Mouse (Mus musculus) heart, adult 8-10 months (tissue): ENCODE measurements around the gene Tbc1d1. TPM values are rescaled to one million over a fixed set of nuclear protein-coding genes. Genes with fewer than 3 reads are reported as not detected.
A peak's percentile ranks its signal among the peaks of the same experiment; 100 is the strongest.

ENCODE experiments used
- DNase-seq: peaks from one replicate; pipeline ENCODE4 v3.0.0; 2022; ENCODE audit warnings: low spot score
- microRNA-seq: library from miRNA; unstranded; fragments of <30 nt; microRNA quantifications from one replicate; pipeline ENCODE4 v1.2.0, GENCODE M21; 2022
- total RNA-seq, 4 experiments: library from RNA; stranded (reverse); gene quantifications; 2 replicates each; pipeline ENCODE4 v1.2.4; 2022

The Tbc1d1 gene
- total RNA-seq, 4 experiments from 2014 or later = 11.1 to 15.7 (median 13.5) TPM

DNA sequence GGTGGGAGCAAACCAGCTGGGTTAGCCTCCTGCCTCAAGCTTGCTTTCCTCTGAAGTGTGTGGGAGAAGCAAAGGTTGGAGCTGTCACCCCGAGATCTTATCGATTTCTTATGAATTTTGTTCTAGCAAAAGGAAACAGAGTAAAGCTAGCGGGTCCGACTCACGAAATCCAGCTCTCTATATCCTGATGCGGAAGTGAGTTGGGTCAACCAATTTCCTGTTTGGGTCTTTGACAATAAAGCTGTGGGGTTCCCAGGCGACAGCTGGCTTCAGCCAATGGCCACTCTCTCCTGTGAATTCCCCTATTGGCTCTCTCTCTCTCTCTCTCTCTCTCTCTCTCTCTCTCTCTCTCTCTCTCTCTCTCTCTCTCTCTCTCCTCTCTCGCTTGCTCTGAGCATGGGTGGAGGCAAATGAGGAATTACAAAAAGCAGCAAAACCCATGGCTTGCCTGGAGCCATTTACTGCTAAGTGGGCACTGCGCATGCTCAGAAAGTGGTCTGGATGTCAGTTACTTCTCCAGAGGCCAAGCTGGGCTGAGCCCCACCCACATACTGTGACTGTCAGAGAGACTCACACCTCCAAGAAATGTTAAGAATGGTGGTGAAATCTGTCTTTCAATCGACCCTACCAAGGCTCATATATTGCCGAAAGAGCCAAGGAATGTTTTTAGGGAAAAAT, 224.7 kb downstream of the Tbc1d1 start:
- no peak for DNase-seq

DNA sequence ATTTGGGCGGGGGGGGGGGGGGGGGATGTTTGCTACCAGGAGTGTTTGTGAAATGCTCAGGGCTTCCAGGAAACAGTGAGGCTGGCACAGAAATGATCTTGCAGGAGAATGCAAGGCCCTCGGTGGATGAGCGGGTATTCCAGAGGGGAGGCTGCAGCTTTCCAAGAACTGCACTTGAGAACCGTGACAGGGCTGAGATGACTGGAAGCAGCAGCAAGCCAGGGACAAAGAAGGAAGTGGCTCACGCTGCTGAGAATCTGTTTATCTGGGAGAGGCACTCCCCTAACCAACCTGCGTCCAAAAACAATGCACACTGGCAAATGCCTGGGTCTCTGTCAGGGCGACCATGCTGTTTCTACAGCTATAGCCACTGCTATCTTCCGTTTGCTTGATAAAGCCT, 225.4 kb downstream of the Tbc1d1 start:
- no peak for DNase-seq

DNA sequence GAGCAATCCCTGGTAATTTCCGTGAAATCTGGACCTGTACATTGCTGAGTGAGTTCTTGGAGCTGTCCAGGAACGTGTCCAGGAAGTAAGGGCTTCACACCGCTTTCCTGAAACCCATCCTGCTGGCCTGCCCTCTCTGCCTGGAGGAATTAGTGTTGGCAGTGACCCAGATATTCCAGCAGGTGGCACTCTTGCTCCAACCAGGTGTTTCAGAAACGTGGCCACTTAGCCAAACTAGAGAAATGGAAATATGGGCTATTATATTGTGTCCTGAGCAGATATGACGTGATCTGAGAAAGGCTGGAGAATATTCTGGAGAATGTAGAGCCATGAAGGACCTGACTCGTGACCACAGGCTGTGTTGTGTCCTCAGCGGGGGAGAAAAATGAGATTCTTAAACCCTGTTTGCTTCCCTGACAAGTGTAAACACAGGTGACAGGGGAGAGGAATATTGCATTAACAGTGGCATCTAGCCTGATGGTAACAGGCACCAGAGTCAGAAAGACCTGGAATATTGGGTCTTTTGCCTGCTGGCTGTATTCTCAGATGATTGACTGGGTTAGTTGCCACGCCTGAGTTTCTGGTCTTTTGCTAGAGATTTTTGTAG, 226.4 kb downstream of the Tbc1d1 start:
- DNase-seq = peak; percentile 90

DNA sequence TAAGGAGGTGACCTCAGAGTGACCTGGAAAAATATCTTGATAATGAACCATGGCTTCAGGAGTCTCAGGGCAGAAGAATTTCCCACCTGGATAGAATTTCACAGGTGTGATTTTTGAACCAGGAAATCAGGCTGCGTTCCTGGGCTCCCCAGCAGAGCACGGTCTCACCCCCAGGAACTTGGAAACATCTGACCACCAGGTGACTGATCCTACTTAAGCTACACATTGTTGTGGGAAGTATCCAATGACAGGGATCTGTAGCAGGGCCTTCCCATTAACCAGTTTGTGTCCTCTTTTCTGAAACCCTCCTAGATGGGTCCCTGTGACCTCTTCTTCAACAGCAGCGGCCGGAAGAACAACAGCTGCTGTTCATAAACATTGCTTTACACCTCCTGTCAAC, 227.1 kb downstream of the Tbc1d1 start:
- no peak for DNase-seq

DNA sequence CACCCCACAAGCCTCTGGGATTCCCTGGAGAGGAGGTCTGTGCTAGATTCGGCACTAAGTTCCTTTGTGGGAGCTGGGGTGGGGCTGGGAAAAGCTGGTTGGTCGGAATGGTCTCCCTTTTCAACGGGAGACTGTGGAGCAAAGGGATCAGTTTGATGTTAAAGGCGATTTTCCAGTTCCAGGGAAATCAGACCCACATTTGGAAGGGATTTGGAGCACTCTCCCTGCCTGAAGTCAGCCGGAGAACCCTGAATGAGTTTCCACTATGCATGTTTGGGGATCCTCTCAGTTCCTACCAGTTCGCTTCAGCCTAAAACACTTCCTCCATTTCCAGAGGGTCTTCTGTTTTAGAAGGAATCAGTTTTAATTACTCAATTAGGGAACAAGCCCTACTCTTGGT, 228.4 kb downstream of the Tbc1d1 start:
- no peak for DNase-seq

DNA sequence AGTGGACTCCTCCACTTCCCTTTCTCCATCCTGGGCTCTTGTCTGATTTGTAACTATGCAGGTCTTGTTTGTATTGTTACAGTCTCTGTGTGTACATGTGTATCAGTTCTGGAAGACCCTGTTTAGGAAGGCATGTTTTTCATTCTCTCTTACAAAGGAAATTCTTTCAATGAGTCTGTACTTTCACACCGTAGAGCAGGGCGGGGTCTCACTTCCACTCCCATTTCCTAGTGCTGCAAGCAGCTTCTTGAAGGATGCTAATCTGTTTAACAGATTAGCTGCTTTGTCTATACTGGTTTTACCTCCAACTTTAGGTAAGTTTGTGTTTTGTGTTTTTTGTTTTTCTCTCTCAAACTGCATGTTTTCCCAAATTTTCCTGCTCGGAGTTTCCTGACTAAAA, 230.9 kb downstream of the Tbc1d1 start:
- no peak for DNase-seq

DNA sequence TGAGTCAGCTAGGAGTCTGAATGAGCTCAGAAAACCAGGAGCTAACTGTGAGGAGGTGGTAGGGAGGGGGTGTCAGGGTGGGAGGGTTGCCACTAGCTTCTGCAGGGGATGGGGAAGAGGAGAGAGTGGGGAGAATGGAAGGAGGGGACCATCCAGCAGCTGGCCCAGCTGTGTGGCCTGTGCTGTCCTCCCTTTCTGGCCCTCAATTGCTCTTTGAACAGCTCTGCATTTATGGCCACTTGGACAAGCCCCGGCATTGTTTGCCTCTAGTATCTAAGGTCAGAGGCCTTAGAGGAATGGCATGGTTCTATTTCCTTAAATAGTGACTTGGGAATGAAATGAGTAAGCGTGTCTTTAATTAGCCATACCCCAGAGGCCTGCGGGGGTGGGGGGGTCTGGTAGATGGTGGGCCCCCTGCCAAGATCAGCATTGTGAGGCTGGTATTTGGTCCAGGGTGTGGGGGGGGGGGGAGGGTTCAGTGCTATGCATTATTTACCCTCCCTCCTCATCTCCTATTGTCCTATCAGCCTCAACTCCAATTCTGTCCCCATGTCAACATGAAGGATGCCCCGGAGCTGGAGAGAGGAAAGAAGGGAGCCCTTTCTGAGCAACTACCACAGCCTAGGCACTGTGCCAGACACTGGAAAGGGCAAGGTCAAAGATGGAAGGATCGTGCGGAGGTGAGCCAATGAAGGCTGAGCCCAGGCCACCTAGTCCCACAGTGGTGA, 233.3 kb downstream of the Tbc1d1 start:
- no peak for DNase-seq

DNA sequence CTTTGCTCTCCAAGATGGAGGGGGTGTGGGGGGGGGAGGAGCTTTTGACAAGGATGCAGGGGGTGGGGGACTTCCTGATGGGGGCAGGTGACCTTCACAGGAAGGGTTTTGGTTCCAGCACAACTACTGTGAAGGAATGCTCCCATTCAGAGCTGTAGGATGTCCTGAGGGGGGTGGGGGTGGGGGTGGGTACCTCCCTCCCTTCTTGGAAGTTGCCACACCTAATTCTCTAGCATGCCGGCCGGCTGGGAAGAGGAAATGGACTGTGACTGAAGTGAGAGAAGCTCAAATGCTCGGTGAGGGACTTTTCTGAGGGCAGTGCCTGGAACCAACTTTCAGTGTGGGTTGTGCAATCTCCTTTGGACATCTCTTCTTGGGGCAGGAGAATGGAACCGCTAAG, 235.2 kb downstream of the Tbc1d1 start:
- no peak for DNase-seq

DNA sequence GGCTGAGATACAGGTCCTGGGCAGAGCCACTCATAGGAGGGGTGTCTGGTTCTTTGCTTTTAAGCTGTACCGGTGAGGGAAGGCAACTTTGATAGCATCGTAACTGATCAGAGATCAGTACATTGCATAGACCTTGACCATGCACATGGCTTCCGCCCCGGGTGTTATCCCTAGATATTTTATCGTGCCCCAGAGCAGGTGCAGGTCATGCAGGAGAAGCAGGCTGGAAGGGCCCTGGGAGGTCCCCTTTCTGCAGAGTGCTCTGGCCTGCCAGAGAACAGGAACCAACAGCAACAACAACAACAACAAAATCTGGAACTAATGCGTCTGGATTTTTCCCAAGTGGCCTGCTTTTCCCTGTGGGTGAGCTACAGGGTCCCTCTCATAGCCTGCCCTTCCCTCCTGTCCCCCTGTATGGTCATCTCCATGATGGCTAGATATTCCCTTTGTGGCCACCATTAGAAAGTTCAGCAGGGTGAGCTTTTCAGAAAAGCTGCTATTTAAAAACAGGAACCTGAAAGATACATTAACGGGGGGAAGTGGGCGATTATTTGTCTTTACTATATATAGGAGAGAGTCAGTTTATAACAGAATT, 236.4 kb downstream of the Tbc1d1 start:
- no peak for DNase-seq

DNA sequence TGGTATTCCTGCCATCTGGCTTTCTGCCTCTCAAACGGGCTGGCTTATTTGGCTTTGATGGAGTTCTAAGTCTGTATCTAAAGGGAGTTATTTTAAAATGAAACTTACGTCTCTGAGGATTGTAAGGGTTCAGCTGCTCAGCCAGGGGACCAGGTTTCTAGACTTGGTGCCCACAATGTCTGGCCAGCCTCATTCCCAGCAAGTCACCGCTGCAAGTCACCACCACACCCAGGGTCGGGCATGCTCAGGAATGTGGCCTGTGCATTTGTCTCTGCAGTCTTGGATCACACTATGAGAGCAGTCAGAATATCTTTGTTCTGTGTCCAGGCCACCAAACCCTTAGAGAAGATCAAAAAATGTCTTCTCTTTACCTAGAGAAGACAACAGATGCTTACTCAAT, 237.4 kb downstream of the Tbc1d1 start:
- DNase-seq = no peak

DNA sequence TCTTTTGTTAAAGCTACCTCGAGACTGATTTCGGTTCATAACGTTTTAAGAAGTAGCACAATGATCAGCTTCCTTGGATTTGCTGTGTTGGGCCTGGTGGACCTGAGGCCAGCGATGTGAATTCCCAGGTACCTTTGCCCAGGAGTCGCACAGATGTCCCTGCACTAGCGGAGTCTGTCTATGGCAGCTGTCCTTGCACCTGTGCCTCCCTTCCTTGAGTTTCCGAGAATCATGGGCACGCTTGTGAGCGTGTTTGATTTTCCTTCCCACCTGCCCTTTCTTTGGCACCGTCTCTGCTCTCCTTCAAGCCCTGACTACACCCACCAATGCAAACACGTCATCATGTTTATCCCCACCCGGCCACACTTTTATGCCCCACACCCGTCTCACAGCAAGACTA, 242.1 kb downstream of the Tbc1d1 start:
- no peak for DNase-seq

DNA sequence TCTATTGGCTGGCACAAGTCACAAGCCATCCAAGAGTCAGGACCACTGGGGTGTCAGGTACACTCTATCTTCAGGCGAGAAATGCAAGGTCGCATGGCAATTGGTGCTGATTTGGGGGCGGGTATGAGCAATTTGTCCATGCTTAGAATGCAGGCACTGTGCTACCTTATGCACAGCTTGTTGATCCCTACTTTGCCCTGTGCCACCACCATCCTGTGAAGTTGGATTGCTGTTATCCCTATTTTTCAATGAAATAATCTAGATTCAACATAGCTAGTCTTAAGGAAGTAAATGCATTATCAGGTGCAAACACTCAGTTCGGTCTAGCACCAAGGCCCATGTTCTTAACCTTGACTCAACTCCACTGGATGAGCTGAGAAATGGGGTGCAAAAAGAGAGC, 244.6 kb downstream of the Tbc1d1 start:
- no peak for DNase-seq

Small RNA genes lying within 50 kb of the gene (microRNA-seq; reads per million reads assigned to microRNA genes)
- not detected for gene Gm22395

Other genes with a start within 250 kb of the Tbc1d1 start
- gene Rell1, start 187.4 kb upstream of the Tbc1d1 start, total RNA-seq = 10 to 100 TPM in 1 of 4 experiments, 1 to 10 TPM in 3; 9.6 to 10.7 (median 9.8) TPM
- gene Pgm2, start 63.4 kb upstream of the Tbc1d1 start, total RNA-seq = 1 to 10 TPM; 4.1 to 5.1 (median 4.8) TPM